Mouse (Mus musculus): Measurements from ENCODE around the gene Tspan33.
"Not testable (repeated sequence)": the region's sequence is repeated elsewhere in the genome, so short reads cannot be mapped to it uniquely, and the experiment has no call there.

Gene Tspan33

GRCm38 (mm10) chr6:29693953-29694352, at the start of gene Tspan33:
Tspan33 (plus strand) TSS chr6:29694222.
- peak; percentile 71 to 77 for DNase-seq (ENCODE audit: low spot score in 2 of 2)

GRCm38 (mm10) chr6:29649494-29650169, 44.4 kb upstream of the Tspan33 start:
- peak; percentile 58 to 82 for DNase-seq (ENCODE audit: low spot score in 2 of 2)

- DNase-seq (ENCODE audit: low spot score in 2 of 2), result no peak
Observed at GRCm38 (mm10) chr6:29650170-29650549, 43.9 kb upstream of the Tspan33 start.

DNA sequence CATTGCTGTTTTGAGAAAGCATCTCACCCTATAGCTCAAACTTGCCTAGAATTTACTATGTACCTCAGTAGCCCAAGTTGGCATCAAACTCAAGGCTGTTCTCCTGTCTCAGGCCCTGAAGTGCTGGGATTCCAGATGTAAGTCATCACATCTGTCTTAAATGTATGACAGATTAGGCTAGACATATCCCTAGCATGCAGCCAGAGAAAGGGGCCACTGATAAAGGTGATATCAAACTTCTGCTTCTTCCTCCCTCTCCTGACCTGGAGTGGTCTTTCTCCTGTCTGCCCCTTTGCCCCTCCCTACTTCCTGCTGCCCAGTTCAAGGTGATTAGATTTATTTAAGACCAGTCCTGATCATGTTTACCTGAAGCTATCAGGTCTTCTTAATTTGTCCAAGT, 40.8 kb upstream of the Tspan33 start:
- DNase-seq (ENCODE audit: low spot score in 2 of 2), result no peak

GRCm38 (mm10) chr6:29658626-29659475, 35.2 kb upstream of the Tspan33 start:
- DNase-seq (ENCODE audit: low spot score in 2 of 2), result no peak

GRCm38 (mm10) chr6:29659964-29660363, 34.1 kb upstream of the Tspan33 start:
- no peak for DNase-seq (ENCODE audit: low spot score in 2 of 2)

- no peak for DNase-seq (ENCODE audit: low spot score in 2 of 2)
Observed at GRCm38 (mm10) chr6:29660662-29661307, 33.2 kb upstream of the Tspan33 start.

GRCm38 (mm10) chr6:29667266-29667665, 26.8 kb upstream of the Tspan33 start:
- DNase-seq (ENCODE audit: low spot score in 2 of 2), result no peak

- DNase-seq (ENCODE audit: low spot score in 2 of 2), result no peak
Observed at GRCm38 (mm10) chr6:29671741-29672140, 22.3 kb upstream of the Tspan33 start.

GRCm38 (mm10) chr6:29672563-29673411, 21.2 kb upstream of the Tspan33 start:
- no peak for DNase-seq (ENCODE audit: low spot score in 2 of 2)

DNA sequence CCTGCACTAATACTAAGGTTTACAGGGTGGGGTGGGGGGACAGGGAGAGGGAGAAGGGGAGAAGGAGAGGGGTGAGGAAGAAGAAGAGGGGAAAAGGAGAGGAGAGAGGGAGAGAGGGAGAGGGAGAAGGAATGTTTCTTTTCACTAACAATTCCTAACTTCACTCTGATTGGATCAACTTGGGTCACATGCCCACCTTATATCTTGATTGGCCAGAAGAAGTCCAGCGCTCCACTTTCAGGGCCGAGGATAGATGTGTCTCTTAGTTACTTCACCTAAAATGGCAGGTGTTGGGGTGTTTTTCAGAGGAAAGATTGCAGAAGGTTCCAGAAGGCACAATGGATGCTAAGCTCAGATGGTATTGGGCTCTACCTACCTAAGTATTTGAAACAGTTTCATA, 20.3 kb upstream of the Tspan33 start:
- no peak for DNase-seq (ENCODE audit: low spot score in 2 of 2)

DNA sequence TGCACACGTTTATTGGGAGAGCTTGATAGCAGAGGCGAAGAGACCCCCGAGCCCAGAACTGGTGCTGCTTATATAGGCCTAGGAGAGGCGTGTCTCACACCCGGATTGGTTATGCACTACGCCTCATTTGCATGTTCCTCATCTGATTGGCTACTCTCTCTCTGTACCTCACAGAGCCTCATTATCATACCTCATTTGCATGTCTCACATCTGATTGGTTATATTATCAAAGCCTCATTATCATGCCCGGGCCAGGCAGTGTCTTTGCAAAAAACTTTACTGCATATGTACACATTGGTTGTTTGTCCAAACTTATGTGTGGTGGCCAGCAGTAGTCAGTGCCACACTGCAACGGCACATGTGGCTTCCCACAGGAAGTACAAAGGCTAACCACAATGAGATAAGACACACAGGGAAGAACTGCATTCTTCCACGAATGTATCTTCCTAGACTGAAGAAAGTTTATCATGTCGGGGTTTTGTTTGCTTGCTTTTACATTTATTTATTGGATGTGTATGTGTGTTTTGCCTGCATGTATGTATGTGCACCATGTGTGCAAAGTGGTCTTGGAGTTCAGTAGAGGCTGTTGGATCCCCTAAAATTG, 14.0 kb upstream of the Tspan33 start:
- DNase-seq (ENCODE audit: low spot score in 2 of 2), result not testable (repeated sequence)

GRCm38 (mm10) chr6:29681853-29682252, 12.2 kb upstream of the Tspan33 start:
- no peak for DNase-seq (ENCODE audit: low spot score in 2 of 2)

DNA sequence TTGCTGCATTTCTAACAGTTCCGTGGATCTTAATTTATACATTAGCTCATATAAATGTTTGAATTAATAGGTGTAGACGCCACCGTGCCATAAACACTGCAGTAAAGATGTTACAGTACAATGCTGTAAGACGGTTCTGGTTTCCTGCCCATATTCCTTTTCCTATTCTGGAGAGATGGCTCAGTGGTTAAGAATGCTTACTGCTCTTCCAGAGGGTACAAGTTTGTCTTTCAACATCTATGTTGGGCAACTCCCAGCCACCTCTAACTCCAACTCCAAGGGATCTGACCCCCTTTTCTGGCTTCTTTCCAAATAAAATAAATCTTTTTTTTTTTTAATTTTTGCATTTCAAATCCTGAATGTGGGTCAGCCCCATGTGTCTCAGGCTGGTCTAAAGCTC, 9.3 kb upstream of the Tspan33 start:
- DNase-seq (ENCODE audit: low spot score in 2 of 2), result no peak

DNA sequence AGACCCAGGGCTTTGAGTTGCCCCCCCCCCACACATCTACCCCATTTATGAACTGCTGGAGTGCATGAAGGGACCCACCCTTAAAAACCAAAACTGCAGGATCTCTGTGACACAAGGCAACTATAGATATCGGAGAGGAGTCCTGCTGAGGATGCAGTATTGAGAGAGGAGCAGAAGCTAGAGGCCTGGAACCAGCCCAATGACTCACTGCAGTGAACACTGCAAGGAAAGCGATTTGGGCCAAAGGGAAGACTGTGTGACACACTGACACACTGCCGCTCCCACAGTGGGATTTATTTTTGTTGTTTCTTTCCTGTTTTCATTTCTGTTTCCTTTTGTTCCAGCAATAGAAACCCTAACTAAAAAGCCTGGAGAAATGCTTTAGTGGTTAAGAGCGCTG, 8.1 kb upstream of the Tspan33 start:
- no peak for DNase-seq (ENCODE audit: low spot score in 2 of 2)

DNA sequence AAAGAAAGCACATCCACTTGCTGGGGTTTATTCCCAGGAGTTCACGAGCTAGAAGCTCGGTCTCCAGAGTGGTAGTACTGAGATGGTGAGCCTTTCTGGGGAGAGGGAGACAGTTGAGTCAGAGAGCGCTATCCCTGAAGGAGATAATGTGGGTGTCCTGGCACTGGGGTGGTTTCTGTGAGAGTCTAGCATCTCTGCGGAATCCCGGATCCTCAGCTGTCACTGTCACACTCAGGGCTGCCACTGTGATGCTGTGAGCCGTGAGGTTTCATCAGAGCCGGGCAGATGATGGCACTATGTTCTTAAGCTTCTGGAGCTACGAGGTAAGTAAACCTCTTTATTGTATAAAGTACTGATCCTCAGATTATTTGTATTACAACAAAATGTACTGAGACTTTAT, 4.6 kb upstream of the Tspan33 start:
- DNase-seq (ENCODE audit: low spot score in 2 of 2), result no peak

DNA sequence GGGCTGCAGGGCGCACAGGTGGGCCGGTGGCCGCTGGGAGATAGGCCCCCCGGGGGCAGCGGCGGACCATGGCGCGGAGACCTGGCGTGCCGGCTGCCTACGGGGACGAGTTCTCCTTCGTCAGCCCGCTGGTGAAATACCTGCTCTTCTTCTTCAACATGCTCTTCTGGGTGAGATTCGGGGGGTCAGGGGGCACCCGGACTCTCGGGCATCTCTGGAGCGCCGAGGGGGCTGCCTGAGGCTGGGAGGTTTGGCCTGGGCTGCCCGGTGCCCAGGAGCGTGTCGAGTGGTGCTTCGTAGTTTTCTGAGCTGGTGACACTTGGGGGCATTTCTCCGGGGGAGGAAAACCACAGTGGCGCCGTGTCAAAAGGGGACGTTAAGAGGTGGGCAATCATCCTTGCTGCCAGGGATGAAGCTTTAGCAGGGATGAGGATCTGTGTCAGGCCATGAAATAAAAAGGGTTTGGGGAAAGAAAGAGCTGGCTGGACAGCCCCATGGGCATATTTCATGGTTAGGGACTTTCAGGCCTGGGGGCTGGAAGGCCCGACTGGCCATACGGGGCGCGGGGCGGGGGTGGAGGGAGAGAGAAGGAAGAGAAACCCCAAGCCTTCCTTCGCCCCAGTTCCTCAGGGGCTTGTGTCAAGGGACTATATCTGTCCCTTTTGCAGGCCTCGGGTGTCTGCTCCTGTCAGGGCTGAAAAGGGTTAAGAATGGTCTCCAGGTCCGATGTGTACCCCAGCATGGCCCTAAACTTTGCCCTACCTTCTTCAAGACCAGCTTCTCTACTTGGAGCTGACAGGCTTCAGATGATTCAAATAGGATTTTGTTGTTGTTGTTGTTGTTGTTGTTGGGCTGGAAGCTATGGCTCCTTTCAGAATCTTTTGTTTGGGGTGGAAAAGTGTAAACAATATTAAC, 610 bp downstream of the Tspan33 start:
- DNase-seq (ENCODE audit: low spot score in 2 of 2), result no peak

GRCm38 (mm10) chr6:29695290-29695674, 1.3 kb downstream of the Tspan33 start:
- no peak for DNase-seq (ENCODE audit: low spot score in 2 of 2)

DNA sequence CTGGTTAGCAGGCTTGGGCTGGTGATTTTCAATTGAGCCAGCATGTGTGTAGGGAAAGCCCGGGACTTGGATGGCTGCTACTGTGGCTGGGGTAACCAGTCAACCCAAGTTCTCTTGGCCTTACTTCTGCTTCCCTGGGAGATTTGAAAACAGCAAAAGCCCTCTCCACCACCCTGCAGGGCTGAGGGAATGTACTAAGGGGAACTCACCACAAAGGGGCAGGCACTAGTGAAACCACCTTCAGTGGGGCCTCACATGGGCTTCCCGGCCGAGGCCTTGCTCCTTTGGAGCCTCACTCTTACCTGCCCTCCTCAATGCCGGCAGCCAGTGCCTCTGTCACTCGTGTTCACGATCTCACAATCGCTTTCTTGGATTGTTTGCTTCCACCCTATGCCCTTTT, 2.0 kb downstream of the Tspan33 start:
- no peak for DNase-seq (ENCODE audit: low spot score in 2 of 2)

GRCm38 (mm10) chr6:29697139-29697538, 3.1 kb downstream of the Tspan33 start:
- DNase-seq (ENCODE audit: low spot score in 2 of 2), result no peak
